Mouse (Mus musculus) liver, adult 2 months (tissue): Measurements from ENCODE around the gene Frmd4a. TPM values are rescaled to one million over a fixed set of nuclear protein-coding genes. Genes with fewer than 3 reads are reported as not detected.

Experiments
- DNase-seq: peaks from one replicate; pipeline ENCODE4 v3.0.0-alpha.2; 2011; ENCODE audit warnings: low read depth, low spot score; ENCODE audit errors: extremely low read depth
- H3K27ac ChIP-seq: fragments of 200-500 bp; replicated peaks from 2 replicates; pipeline ENCODE4 v1.5.1; 2012; ENCODE audit warnings: low read depth, mild to moderate bottlenecking, control low read depth, inconsistent platforms, low read length; ENCODE audit not compliant: insufficient read depth
- H3K27me3 ChIP-seq: fragments of 200-500 bp; 2 replicates; pipeline ENCODE4 v1.6.1; 2012; ENCODE audit warnings: mild to moderate bottlenecking, moderate library complexity, low read length, inconsistent platforms; ENCODE audit not compliant: control insufficient read depth, insufficient read depth
- H3K36me3 ChIP-seq: fragments of 200-500 bp; 2 replicates; pipeline ENCODE4 v1.6.1; 2012; ENCODE audit warnings: low read length, inconsistent platforms; ENCODE audit not compliant: control insufficient read depth, insufficient read depth
- H3K4me1 ChIP-seq: fragments of 200-500 bp; 2 replicates; pipeline ENCODE4 v1.6.1; 2011; ENCODE audit warnings: low read length; ENCODE audit not compliant: control insufficient read depth, insufficient read depth
- H3K4me3 ChIP-seq: fragments of 200-500 bp; 2 replicates; pipeline ENCODE4 v1.5.1; 2011; ENCODE audit warnings: low read depth, mild to moderate bottlenecking, control low read depth, low read length, moderate library complexity; ENCODE audit not compliant: insufficient read depth
- H3K79me2 ChIP-seq: fragments of 200-500 bp; 2 replicates; pipeline ENCODE4 v1.6.1; 2012; ENCODE audit warnings: inconsistent platforms, mild to moderate bottlenecking, low read length, moderate library complexity; ENCODE audit not compliant: control insufficient read depth, insufficient read depth
- H3K9ac ChIP-seq: fragments of 200-500 bp; 2 replicates; pipeline ENCODE4 v1.6.1; 2012; ENCODE audit warnings: low read depth, mild to moderate bottlenecking, control low read depth, inconsistent platforms, low read length
- CTCF ChIP-seq: fragments of 200-500 bp; IDR thresholded peaks from 2 replicates; pipeline ENCODE4 v1.5.1; 2011; ENCODE audit warnings: low read depth, low read length, control low read depth
- POLR2A ChIP-seq: fragments of 200-500 bp; IDR thresholded peaks from 2 replicates; pipeline ENCODE4 v1.6.1; 2011; ENCODE audit warnings: low read length, control low read depth; ENCODE audit not compliant: insufficient read depth; ENCODE audit errors: extremely low read depth
- WGBS: fragments of 180-500 bp; shearing (Covaris S2); methylation state at CpG from one replicate; pipeline ENCODE4 v1.1.7; 2018; 5-methylcytosine and 5-hydroxymethylcytosine counted together
- polyA plus RNA-seq: library from polyadenylated mRNA; depleted of rRNA; stranded (reverse); fragments of >200 nt; gene quantifications from 2 replicates; pipeline ENCODE4 v1.2.3, GENCODE M21; 2012
- total RNA-seq: library from RNA; depleted of rRNA; stranded (reverse); fragments of >200 nt; gene quantifications from 2 replicates; pipeline ENCODE4 v1.2.3, GENCODE M21; 2014

The Frmd4a gene
- total and polyA plus RNA-seq, 2 experiments = 2.1 to 3.1 TPM

- no peak for DNase-seq
- Histone ChIP-seq H3K27ac (no peak overlapping the region), H3K9ac (no peak overlapping the region), H3K4me3 (no peak overlapping the region), H3K36me3 (no peaks in the 10 kb centered on the region), H3K79me2 (no peaks in the 10 kb centered on the region), H3K4me1 (no peaks in the 10 kb centered on the region), H3K27me3 (no peaks in the 10 kb centered on the region)
- WGBS = 88% methylated on average over 1 of the region's 1 CpGs
- no peak for TF ChIP-seq CTCF
- no peak for TF ChIP-seq POLR2A
Observed at GRCm38 (mm10) chr2:4522769-4523487, 505.4 kb downstream of the Frmd4a start.

- 93% methylated on average over 7 of the region's 7 CpGs for WGBS
- DNase-seq = no peak
Observed at GRCm38 (mm10) chr2:4527094-4527493, 509.6 kb downstream of the Frmd4a start.

GRCm38 (mm10) chr2:4529254-4529729 lies 511.8 kb downstream of the Frmd4a start:
- no peak overlapping the region for H3K27ac ChIP-seq
- H3K4me1 ChIP-seq = no peaks in the 10 kb centered on the region
- no peaks in the 10 kb centered on the region for H3K36me3 ChIP-seq
- H3K9ac ChIP-seq = no peak overlapping the region
- no peak overlapping the region for H3K4me3 ChIP-seq
- no peaks in the 10 kb centered on the region for H3K27me3 ChIP-seq
- no peak for DNase-seq
- no peaks in the 10 kb centered on the region for H3K79me2 ChIP-seq
- TF ChIP-seq POLR2A = no peak
- no peak for TF ChIP-seq CTCF
- 89% methylated on average over 9 of the region's 9 CpGs for WGBS

More at GRCm38 (mm10) chr2:4527094-4527493, 509.6 kb downstream of the Frmd4a start:
- Histone ChIP-seq H3K4me3 (no peak overlapping the region), H3K27ac (no peak overlapping the region), H3K9ac (no peak overlapping the region), H3K4me1 (no peaks in the 10 kb centered on the region), H3K79me2 (no peaks in the 10 kb centered on the region), H3K27me3 (no peaks in the 10 kb centered on the region), H3K36me3 (no peaks in the 10 kb centered on the region)
- TF ChIP-seq POLR2A = no peak
- TF ChIP-seq CTCF = no peak

GRCm38 (mm10) chr2:4531533-4532197 lies 514.1 kb downstream of the Frmd4a start:
- no peak overlapping the region for H3K27ac ChIP-seq
- TF ChIP-seq CTCF = no peak
- TF ChIP-seq POLR2A = no peak

GRCm38 (mm10) chr2:4532198-4532568 lies 514.7 kb downstream of the Frmd4a start:
- no peaks in the 10 kb centered on the region for H3K27me3 ChIP-seq
- H3K9ac ChIP-seq = no peak overlapping the region
- no peak for DNase-seq
- H3K27ac ChIP-seq = no peak overlapping the region
- no peaks in the 10 kb centered on the region for H3K36me3 ChIP-seq
- H3K4me3 ChIP-seq = no peak overlapping the region
- TF ChIP-seq CTCF = no peak
- TF ChIP-seq POLR2A = no peak
- H3K79me2 ChIP-seq = no peaks in the 10 kb centered on the region
- WGBS = 64% methylated on average over 5 of the region's 5 CpGs
- H3K4me1 ChIP-seq = no peaks in the 10 kb centered on the region

More at GRCm38 (mm10) chr2:4531533-4532197, 514.1 kb downstream of the Frmd4a start:
- H3K4me3 ChIP-seq = no peak overlapping the region
- 76% methylated on average over 11 of the region's 11 CpGs for WGBS
- H3K4me1 ChIP-seq = no peaks in the 10 kb centered on the region
- DNase-seq = no peak
- no peaks in the 10 kb centered on the region for H3K79me2 ChIP-seq
- no peaks in the 10 kb centered on the region for H3K36me3 ChIP-seq
- no peak overlapping the region for H3K9ac ChIP-seq
- H3K27me3 ChIP-seq = no peaks in the 10 kb centered on the region

GRCm38 (mm10) chr2:4532945-4533344 lies 515.4 kb downstream of the Frmd4a start:
- 86% methylated on average over 6 of the region's 6 CpGs for WGBS
- no peaks in the 10 kb centered on the region for H3K4me1 ChIP-seq
- DNase-seq = no peak
- H3K4me3 ChIP-seq = no peak overlapping the region
- no peak overlapping the region for H3K27ac ChIP-seq
- no peaks in the 10 kb centered on the region for H3K79me2 ChIP-seq
- H3K9ac ChIP-seq = no peak overlapping the region
- no peaks in the 10 kb centered on the region for H3K27me3 ChIP-seq
- TF ChIP-seq CTCF = no peak
- TF ChIP-seq POLR2A = no peak
- H3K36me3 ChIP-seq = no peaks in the 10 kb centered on the region
